Comparison of ENCODE assay signal across 8 mouse cellular contexts in genomic region chr2:181458411-181459152, GRCm38 (mm10). TPM values are rescaled to one million over a fixed set of nuclear protein-coding genes. Genes with fewer than 3 reads are reported as not detected.
A peak's percentile ranks its signal among the peaks of the same experiment; 100 is the strongest.
DNase-seq lines count a peak whose midpoint lies in the region; ATAC-seq and TF ChIP-seq lines count a peak whose summit lies in the region.

No protein-coding gene starts in this region.

- WGBS in hindbrain, embryonic 10.5 days, result under 1% methylated on average over 71 of the region's 72 CpGs
- under 1% methylated on average over 38 of the region's 72 CpGs for WGBS in limb, embryonic 14.5 days
- WGBS in midbrain, postnatal 0 days, result under 1% methylated on average over 48 of the region's 72 CpGs

- intact Hi-C loops in left cerebral cortex, adult 2 months (cut with DNase I), result loop anchor here (1.0 to 2.0 kb wide), 3 partner anchors 35 to 62 kb away; partner anchors contain the start of genes Abhd16b and Dnajc5

- peaks cover 4% of the 10 kb centered on the region for H3K36me3 ChIP-seq in erythroblast, embryonic 14.5 days (ENCODE audit: control insufficient read depth)
- no peaks in the 10 kb centered on the region for H3K36me3 ChIP-seq in hindbrain, embryonic 10.5 days
- H3K36me3 ChIP-seq in limb, embryonic 14.5 days (ENCODE audit: control insufficient read depth, insufficient read depth, low read length), result no peaks in the 10 kb centered on the region
- no peaks in the 10 kb centered on the region for H3K36me3 ChIP-seq in midbrain, postnatal 0 days (ENCODE audit: insufficient read depth, low read length)

- H3K4me2 ChIP-seq in limb, embryonic 14.5 days (replicated peaks; ENCODE audit: low read depth, low read length, severe bottlenecking), result peak overlapping the region; percentile 100
- peak overlapping the region; percentile 63 for H3K4me2 ChIP-seq in midbrain, postnatal 0 days (ENCODE audit: low read depth, low read length, poor library complexity, severe bottlenecking)

- no peak for TF ChIP-seq CTCF in left cerebral cortex, adult 2 months (IDR thresholded peaks at IDR 0.05)
- no peak for TF ChIP-seq CTCF in bone marrow macrophage, adult 2 months (IDR thresholded peaks at IDR 0.05; ENCODE audit: low read depth, low read length)
- TF ChIP-seq CTCF in midbrain, postnatal 0 days (IDR thresholded peaks at IDR 0.05), result no peak

- peak overlapping the region; percentile 64 for H3K9ac ChIP-seq in limb, embryonic 14.5 days (ENCODE audit: low read depth, low read length, severe bottlenecking)
- peak overlapping the region; percentile 97 for H3K9ac ChIP-seq in midbrain, postnatal 0 days (replicated peaks; ENCODE audit: low read length, poor library complexity, severe bottlenecking)

- no peak for TF ChIP-seq POLR2A in bone marrow macrophage, adult 2 months (IDR thresholded peaks at IDR 0.05; ENCODE audit: borderline replicate concordance, low read depth, low read length)
- TF ChIP-seq POLR2A in limb, embryonic 14.5 days (IDR thresholded peaks at IDR 0.05; ENCODE audit: borderline replicate concordance, extremely low read depth, insufficient read depth, insufficient read length), result no peak

- H3K4me1 ChIP-seq in bone marrow macrophage, adult 2 months (ENCODE audit: control insufficient read depth, insufficient read depth, low read length), result peaks cover 13% of the 10 kb centered on the region
- peaks cover 72% of the 10 kb centered on the region for H3K4me1 ChIP-seq in erythroblast, embryonic 14.5 days (ENCODE audit: control insufficient read depth)
- peaks cover 47% of the 10 kb centered on the region for H3K4me1 ChIP-seq in hindbrain, embryonic 10.5 days (replicated peaks)
- peaks cover 9% of the 10 kb centered on the region; the same call in 1 of the 2 replicates for H3K4me1 ChIP-seq in limb, embryonic 14.5 days (ENCODE audit: control insufficient read depth, insufficient read depth, low read length)
- H3K4me1 ChIP-seq in midbrain, postnatal 0 days (ENCODE audit: insufficient read depth, low read length), result no peaks in the 10 kb centered on the region

- peak overlapping the region; percentile 93 for H3K4me3 ChIP-seq in left cerebral cortex, adult 2 months
- peak overlapping the region; percentile 75 for H3K4me3 ChIP-seq in bone marrow macrophage, adult 2 months (ENCODE audit: insufficient read depth, low read length)
- H3K4me3 ChIP-seq in erythroblast, embryonic 14.5 days (replicated peaks), result peak overlapping the region; percentile 90
- H3K4me3 ChIP-seq in hindbrain, embryonic 10.5 days, result peak overlapping the region; percentile 94
- peak overlapping the region; percentile 83 for H3K4me3 ChIP-seq in limb, embryonic 14.5 days (replicated peaks; ENCODE audit: low read length)
- peak overlapping the region; percentile 95 for H3K4me3 ChIP-seq in midbrain, postnatal 0 days (ENCODE audit: low read depth, low read length)

- no peak for ATAC-seq in limb, embryonic 14.5 days (ENCODE audit: low FRiP score, low read depth)
- 0 out of 2 replicates have a peak, but pooled peaks have one; percentile 1 for ATAC-seq in midbrain, postnatal 0 days (ENCODE audit: low FRiP score)

- no peaks in the 10 kb centered on the region for H3K9me3 ChIP-seq in erythroblast, embryonic 14.5 days (ENCODE audit: control insufficient read depth, low read length)
- H3K9me3 ChIP-seq in hindbrain, embryonic 10.5 days, result no peaks in the 10 kb centered on the region
- no peaks in the 10 kb centered on the region for H3K9me3 ChIP-seq in limb, embryonic 14.5 days (ENCODE audit: control insufficient read depth, low read length)
- H3K9me3 ChIP-seq in midbrain, postnatal 0 days (ENCODE audit: low read length), result no peaks in the 10 kb centered on the region

- H3K27me3 ChIP-seq in erythroblast, embryonic 14.5 days (ENCODE audit: control insufficient read depth), result peaks cover 85% of the 10 kb centered on the region
- peaks cover 10% of the 10 kb centered on the region for H3K27me3 ChIP-seq in hindbrain, embryonic 10.5 days (ENCODE audit: insufficient read depth, poor library complexity, severe bottlenecking)
- peaks cover 50% of the 10 kb centered on the region for H3K27me3 ChIP-seq in limb, embryonic 14.5 days (ENCODE audit: control insufficient read depth, insufficient read depth, low read length)
- H3K27me3 ChIP-seq in midbrain, postnatal 0 days (ENCODE audit: insufficient read depth, low read length), result no peaks in the 10 kb centered on the region; the same call in none of the 2 replicates

- peak in 1 of 2 experiments; percentile 11 for DNase-seq in left cerebral cortex, adult 2 months (ENCODE audit: extremely low spot score in 1 of 2, low spot score in 2 of 2)
- DNase-seq in left cerebral cortex, adult 11 months (ENCODE audit: low spot score), result no peak
- peak; percentile 45 for DNase-seq in hindbrain, embryonic 10.5 days (ENCODE audit: low spot score)
- DNase-seq in limb, embryonic 14.5 days (ENCODE audit: low spot score), result no peak
- peak; percentile 2 for DNase-seq in midbrain, postnatal 0 days (ENCODE audit: low spot score)
- peak; percentile 53 for DNase-seq in testis, postnatal 14 days (ENCODE audit: low spot score)

- peak overlapping the region; percentile 79 for H3K27ac ChIP-seq in left cerebral cortex, adult 2 months
- H3K27ac ChIP-seq in bone marrow macrophage, adult 2 months (ENCODE audit: insufficient read depth, low read depth, low read length), result no peak overlapping the region
- peak overlapping the region; percentile 94 for H3K27ac ChIP-seq in hindbrain, embryonic 10.5 days
- H3K27ac ChIP-seq in limb, embryonic 14.5 days (replicated peaks; ENCODE audit: low read depth, low read length), result no peak overlapping the region
- peak overlapping the region; percentile 65 for H3K27ac ChIP-seq in midbrain, postnatal 0 days (ENCODE audit: low read depth, low read length)

RNA-seq across cellular contexts. Expression of gene Zbtb46, which starts 0.6 kb away (rescaled TPM):
- 10 to 100 TPM; 12.0 to 13.7 TPM for total RNA-seq in left cerebral cortex, adult 2 months (2021)
- polyA plus RNA-seq in bone marrow macrophage, adult 2 months (2012; ENCODE audit: insufficient read depth, insufficient read length, missing spikeins), result 0.11 and 0.55 TPM in 2 replicates
- 0.23 and 0.26 TPM in 2 replicates for polyA plus RNA-seq in erythroblast, embryonic 14.5 days (2012)
- 18.6 and 22.2 TPM in 2 replicates for polyA plus RNA-seq in hindbrain, embryonic 10.5 days (2016; fragmentation: Nextera tagmentation; extraction: Ambion mirVana)
- polyA plus RNA-seq in limb, embryonic 14.5 days (2012; rRNA removed), result 3.8 and 4.4 TPM in 2 replicates
- polyA plus RNA-seq in limb, embryonic 14.5 days (2014; fragmentation: Nextera tagmentation; extraction: Ambion mirVana), result 4.3 and 4.4 TPM in 2 replicates
- total RNA-seq in midbrain, postnatal 0 days (2014; rRNA removed), result 25.8 and 29.8 TPM in 2 replicates
- 16.7 and 18.4 TPM in 2 replicates for polyA plus RNA-seq in midbrain, postnatal 0 days (2015; fragmentation: Nextera tagmentation; extraction: Ambion mirVana)

RNA-seq across cellular contexts. Expression of gene Abhd16b, which starts 34.4 kb away (rescaled TPM):
- total RNA-seq in left cerebral cortex, adult 2 months (2021), result not detected
- polyA plus RNA-seq in bone marrow macrophage, adult 2 months (2012; ENCODE audit: insufficient read depth, insufficient read length, missing spikeins), result not detected in 2 replicates
- not detected in 2 replicates for polyA plus RNA-seq in erythroblast, embryonic 14.5 days (2012)
- polyA plus RNA-seq in hindbrain, embryonic 10.5 days (2016; fragmentation: Nextera tagmentation; extraction: Ambion mirVana), result 0.08 TPM in 1 of 2 replicates, not detected in the other
- not detected in 2 replicates for polyA plus RNA-seq in limb, embryonic 14.5 days (2012; rRNA removed)
- polyA plus RNA-seq in limb, embryonic 14.5 days (2014; fragmentation: Nextera tagmentation; extraction: Ambion mirVana), result not detected in 2 replicates
- total RNA-seq in midbrain, postnatal 0 days (2014; rRNA removed), result not detected in 2 replicates
- polyA plus RNA-seq in midbrain, postnatal 0 days (2015; fragmentation: Nextera tagmentation; extraction: Ambion mirVana), result not detected in 2 replicates

RNA-seq across cellular contexts. Expression of gene Tpd52l2, which starts 38.4 kb away (rescaled TPM):
- 10 to 100 TPM; 73.2 to 76.3 TPM for total RNA-seq in left cerebral cortex, adult 2 months (2021)
- polyA plus RNA-seq in bone marrow macrophage, adult 2 months (2012; ENCODE audit: insufficient read depth, insufficient read length, missing spikeins), result 61.9 and 65.6 TPM in 2 replicates
- polyA plus RNA-seq in erythroblast, embryonic 14.5 days (2012), result 4.5 and 5.4 TPM in 2 replicates
- 161 and 169 TPM in 2 replicates for polyA plus RNA-seq in hindbrain, embryonic 10.5 days (2016; fragmentation: Nextera tagmentation; extraction: Ambion mirVana)
- polyA plus RNA-seq in limb, embryonic 14.5 days (2012; rRNA removed), result 108 and 123 TPM in 2 replicates
- polyA plus RNA-seq in limb, embryonic 14.5 days (2014; fragmentation: Nextera tagmentation; extraction: Ambion mirVana), result 172 and 177 TPM in 2 replicates
- total RNA-seq in midbrain, postnatal 0 days (2014; rRNA removed), result 69.5 and 85.6 TPM in 2 replicates
- 112 and 116 TPM in 2 replicates for polyA plus RNA-seq in midbrain, postnatal 0 days (2015; fragmentation: Nextera tagmentation; extraction: Ambion mirVana)

Comparison
In these comparisons a context has a peak if more than half of its experiments do, and no peak if none do; other contexts are left out.
1. DNase-seq: peak in hindbrain, embryonic 10.5 days (single experiment), midbrain, postnatal 0 days (single experiment) and testis, postnatal 14 days (single experiment); none in left cerebral cortex, adult 11 months (single experiment) and limb, embryonic 14.5 days (single experiment).
2. H3K27ac ChIP-seq: peak in left cerebral cortex, adult 2 months (single experiment), hindbrain, embryonic 10.5 days (single experiment) and midbrain, postnatal 0 days (single experiment); none in bone marrow macrophage, adult 2 months (single experiment) and limb, embryonic 14.5 days (single experiment).
3. Peak in every context shown above with its lines, with median percentiles within 50 percentile points of each other: H3K4me3 ChIP-seq.